Mouse (Mus musculus): ENCODE data around the gene Gamt. TPM values are rescaled to one million over a fixed set of nuclear protein-coding genes. Genes with fewer than 3 reads are reported as not detected.

Gene Gamt
- polyA plus RNA-seq (2015; fragmentation: Nextera tagmentation; extraction: Ambion mirVana): 31.8 and 32.6 TPM in 2 replicates

DNA sequence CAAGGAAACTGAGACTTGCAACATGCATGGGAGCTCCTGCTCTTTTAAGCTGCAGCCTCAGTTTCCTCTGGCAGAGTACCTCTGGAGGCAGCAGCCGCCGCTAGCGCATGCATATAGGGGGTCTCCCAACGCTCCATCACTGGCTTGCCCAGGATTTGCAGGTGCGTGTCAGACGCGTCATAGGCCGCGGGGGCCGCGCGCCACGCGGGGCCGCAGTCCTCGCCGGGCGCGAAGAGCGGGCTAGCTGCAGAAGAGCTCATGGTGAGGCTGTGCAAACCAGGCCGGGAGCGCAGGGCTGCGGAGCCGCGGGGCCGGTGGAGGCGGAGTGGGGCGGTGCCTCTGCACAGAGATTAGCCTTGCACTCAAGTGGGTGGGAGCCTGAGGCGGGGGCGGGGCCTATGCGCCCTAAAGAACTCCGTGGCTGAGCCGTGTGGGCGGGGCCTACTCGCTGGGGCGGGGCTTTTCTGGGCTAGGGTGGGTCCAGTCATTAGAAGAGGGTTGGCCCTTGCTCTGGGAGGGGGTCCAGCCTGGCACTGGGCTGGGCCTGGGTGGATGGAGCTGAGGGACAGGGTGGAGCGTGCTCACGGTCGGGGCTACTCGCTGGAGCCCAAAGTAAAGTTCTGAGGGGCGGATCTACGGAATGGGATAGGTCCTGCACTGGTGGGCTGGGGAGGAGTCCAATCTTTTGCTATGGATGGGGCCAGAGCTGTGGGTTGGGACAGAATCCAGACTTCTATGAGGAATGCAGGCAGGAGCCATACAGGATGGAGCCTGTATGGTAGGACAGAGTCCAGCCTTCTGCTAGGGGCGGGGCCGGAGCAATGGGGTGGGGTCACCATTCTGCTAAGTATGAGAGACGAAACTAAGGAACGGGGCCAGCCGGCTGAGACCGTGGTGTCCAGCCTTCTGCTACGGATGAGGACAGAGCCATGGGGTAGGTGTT lies at the start of gene Gamt, which contains the start of gene Dazap1:
Gene Gamt (minus strand): TSS at position 371 of the 943 bp plus-strand sequence.
Gene Dazap1 (plus strand): TSS at position 845 of the 943 bp plus-strand sequence.
- Histone ChIP-seq H3K9me3 (ENCODE audit: control insufficient read depth, low read length) (no peaks in the 10 kb centered on the region), H3K27me3 (replicated peaks; ENCODE audit: control insufficient read depth, insufficient read depth, low read length) (no peaks in the 10 kb centered on the region), H3K4me3 (ENCODE audit: low read length) (peak within 1 kb of the TSS; percentile 47), H3K4me1 (ENCODE audit: control insufficient read depth, insufficient read depth, low read depth, low read length) (peaks cover 26% of the 10 kb centered on the region), H3K4me2 (ENCODE audit: low read length) (peak within 1 kb of the TSS; percentile 91), H3K9ac (ENCODE audit: low read depth, low read length) (peak within 1 kb of the TSS; percentile 76), H3K27ac (ENCODE audit: low read depth, low read length) (peak within 1 kb of the TSS; percentile 85), H3K36me3 (ENCODE audit: control insufficient read depth, insufficient read depth, low read length) (peaks cover 16% of the 10 kb centered on the region)
- ATAC-seq: peak; percentile 85
- under 1% methylated on average over 49 of the region's 49 CpGs for WGBS

DNA sequence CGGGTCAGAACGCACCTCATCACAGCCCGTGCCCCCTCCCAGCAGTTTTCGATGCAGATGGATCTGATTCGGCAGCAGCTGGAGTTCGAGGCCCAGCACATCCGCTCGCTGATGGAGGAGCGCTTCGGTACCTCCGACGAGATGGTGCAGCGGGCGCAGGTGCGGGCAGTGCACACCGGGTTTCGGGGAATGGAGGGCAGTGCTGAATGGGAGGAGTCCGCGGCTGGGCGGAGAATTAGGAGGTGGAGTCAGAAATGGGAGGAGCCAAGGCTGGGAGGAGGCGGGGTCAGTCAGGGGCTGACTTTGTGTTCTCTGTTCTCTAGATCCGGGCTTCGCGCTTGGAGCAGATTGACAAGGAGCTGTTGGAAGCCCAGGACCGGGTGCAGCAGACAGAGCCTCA lies 44.0 kb upstream of the Gamt start:
- Histone ChIP-seq H3K9me3 (ENCODE audit: control insufficient read depth, low read length) (no peaks in the 10 kb centered on the region), H3K4me2 (ENCODE audit: low read length) (peak overlapping the region; percentile 31), H3K27me3 (replicated peaks; ENCODE audit: control insufficient read depth, insufficient read depth, low read length) (no peaks in the 10 kb centered on the region), H3K36me3 (ENCODE audit: control insufficient read depth, insufficient read depth, low read length) (peaks cover 50% of the 10 kb centered on the region), H3K9ac (ENCODE audit: low read depth, low read length) (peak overlapping the region; percentile 45; the same call in 1 of the 2 replicates), H3K27ac (ENCODE audit: low read depth, low read length) (no peak overlapping the region), H3K4me3 (ENCODE audit: low read length) (no peak overlapping the region), H3K4me1 (ENCODE audit: control insufficient read depth, insufficient read depth, low read depth, low read length) (peaks cover 36% of the 10 kb centered on the region)
- WGBS: 28% methylated on average over 25 of the region's 25 CpGs
- ATAC-seq: no peak

DNA sequence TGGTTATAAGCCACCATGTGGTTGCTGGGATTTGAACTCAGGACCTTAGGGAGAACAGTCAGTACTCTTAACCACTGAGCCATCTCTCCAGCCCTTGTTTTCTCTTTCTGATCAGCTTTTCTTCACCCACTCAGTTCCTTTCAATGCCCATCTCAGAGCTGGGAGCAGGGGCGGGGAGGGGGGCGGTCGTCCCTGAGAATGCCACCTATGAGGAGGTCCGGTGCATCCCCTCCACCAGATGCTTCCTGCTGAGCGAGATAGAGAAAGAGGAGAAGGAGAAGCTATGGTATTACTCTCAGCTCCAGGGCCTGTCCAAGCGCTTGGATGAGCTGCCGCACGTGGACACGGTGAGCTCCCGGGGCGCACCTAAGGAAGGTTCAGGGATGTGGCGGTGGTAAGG lies 43.6 kb upstream of the Gamt start:
- 43% methylated on average over 12 of the region's 12 CpGs for WGBS
- Histone ChIP-seq H3K4me2 (ENCODE audit: low read length) (peak overlapping the region; percentile 31), H3K9me3 (ENCODE audit: control insufficient read depth, low read length) (no peaks in the 10 kb centered on the region), H3K27ac (ENCODE audit: low read depth, low read length) (no peak overlapping the region), H3K27me3 (replicated peaks; ENCODE audit: control insufficient read depth, insufficient read depth, low read length) (no peaks in the 10 kb centered on the region), H3K4me1 (ENCODE audit: control insufficient read depth, insufficient read depth, low read depth, low read length) (peaks cover 36% of the 10 kb centered on the region), H3K36me3 (ENCODE audit: control insufficient read depth, insufficient read depth, low read length) (peaks cover 48% of the 10 kb centered on the region), H3K4me3 (ENCODE audit: low read length) (no peak overlapping the region), H3K9ac (ENCODE audit: low read depth, low read length) (peak overlapping the region; percentile 45; the same call in 1 of the 2 replicates)
- ATAC-seq: no peak

DNA sequence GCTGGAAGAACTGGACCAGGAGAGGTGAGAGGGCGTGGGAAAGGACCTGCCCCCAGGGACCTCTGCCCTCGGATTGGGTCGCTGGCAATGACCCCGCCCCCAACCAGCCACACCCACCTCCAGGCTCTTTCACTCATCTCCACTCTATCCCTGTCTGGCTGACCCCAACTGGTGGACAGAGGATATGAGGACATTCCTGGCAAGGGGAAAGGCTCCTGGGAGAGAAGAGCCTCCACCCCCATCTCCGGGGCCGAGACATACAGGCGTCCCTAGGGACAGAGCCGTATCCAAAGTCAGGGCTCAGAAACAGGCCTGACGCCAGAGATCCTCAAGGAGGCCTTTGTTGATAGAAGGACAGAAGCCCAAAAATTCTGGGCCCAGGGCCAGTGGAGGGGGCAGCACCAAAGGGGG lies 41.7 kb upstream of the Gamt start:
- peak overlapping the region; percentile 98 for H3K27ac ChIP-seq (ENCODE audit: low read depth, low read length)
- H3K9me3 ChIP-seq (ENCODE audit: control insufficient read depth, low read length): no peaks in the 10 kb centered on the region
- peak overlapping the region; percentile 63 for H3K4me3 ChIP-seq (ENCODE audit: low read length)
- 3% methylated on average over 9 of the region's 9 CpGs for WGBS
- peak; percentile 41 for ATAC-seq
- peak overlapping the region; percentile 94 for H3K9ac ChIP-seq (ENCODE audit: low read depth, low read length)
- H3K4me1 ChIP-seq (ENCODE audit: control insufficient read depth, insufficient read depth, low read depth, low read length): peaks cover 48% of the 10 kb centered on the region
- H3K27me3 ChIP-seq (replicated peaks; ENCODE audit: control insufficient read depth, insufficient read depth, low read length): no peaks in the 10 kb centered on the region
- H3K4me2 ChIP-seq (ENCODE audit: low read length): peak overlapping the region; percentile 81
- H3K36me3 ChIP-seq (ENCODE audit: control insufficient read depth, insufficient read depth, low read length): peaks cover 28% of the 10 kb centered on the region

DNA sequence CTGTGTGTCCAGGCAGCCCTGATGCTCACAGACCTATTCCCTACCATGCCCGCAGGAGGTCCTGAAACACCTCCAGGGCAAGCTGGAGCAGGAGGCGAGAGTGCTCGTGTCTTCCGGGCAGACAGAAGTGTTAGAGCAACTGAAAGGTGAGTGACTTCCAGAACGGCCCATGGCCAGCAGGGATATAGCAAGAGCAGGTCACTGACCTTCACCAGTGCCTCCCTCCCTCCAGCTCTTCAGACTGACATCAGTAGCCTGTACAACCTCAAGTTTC lies 41.2 kb upstream of the Gamt start:
- H3K27me3 ChIP-seq (replicated peaks; ENCODE audit: control insufficient read depth, insufficient read depth, low read length): no peaks in the 10 kb centered on the region
- peaks cover 24% of the 10 kb centered on the region for H3K36me3 ChIP-seq (ENCODE audit: control insufficient read depth, insufficient read depth, low read length)
- peak overlapping the region; percentile 63 for H3K4me3 ChIP-seq (ENCODE audit: low read length)
- 46% methylated on average over 5 of the region's 5 CpGs for WGBS
- no peaks in the 10 kb centered on the region for H3K9me3 ChIP-seq (ENCODE audit: control insufficient read depth, low read length)
- peak overlapping the region; percentile 94 for H3K9ac ChIP-seq (ENCODE audit: low read depth, low read length)
- peak overlapping the region; percentile 81 for H3K4me2 ChIP-seq (ENCODE audit: low read length)
- H3K27ac ChIP-seq (ENCODE audit: low read depth, low read length): peak overlapping the region; percentile 98
- no peak for ATAC-seq
- peaks cover 53% of the 10 kb centered on the region for H3K4me1 ChIP-seq (ENCODE audit: control insufficient read depth, insufficient read depth, low read depth, low read length)

DNA sequence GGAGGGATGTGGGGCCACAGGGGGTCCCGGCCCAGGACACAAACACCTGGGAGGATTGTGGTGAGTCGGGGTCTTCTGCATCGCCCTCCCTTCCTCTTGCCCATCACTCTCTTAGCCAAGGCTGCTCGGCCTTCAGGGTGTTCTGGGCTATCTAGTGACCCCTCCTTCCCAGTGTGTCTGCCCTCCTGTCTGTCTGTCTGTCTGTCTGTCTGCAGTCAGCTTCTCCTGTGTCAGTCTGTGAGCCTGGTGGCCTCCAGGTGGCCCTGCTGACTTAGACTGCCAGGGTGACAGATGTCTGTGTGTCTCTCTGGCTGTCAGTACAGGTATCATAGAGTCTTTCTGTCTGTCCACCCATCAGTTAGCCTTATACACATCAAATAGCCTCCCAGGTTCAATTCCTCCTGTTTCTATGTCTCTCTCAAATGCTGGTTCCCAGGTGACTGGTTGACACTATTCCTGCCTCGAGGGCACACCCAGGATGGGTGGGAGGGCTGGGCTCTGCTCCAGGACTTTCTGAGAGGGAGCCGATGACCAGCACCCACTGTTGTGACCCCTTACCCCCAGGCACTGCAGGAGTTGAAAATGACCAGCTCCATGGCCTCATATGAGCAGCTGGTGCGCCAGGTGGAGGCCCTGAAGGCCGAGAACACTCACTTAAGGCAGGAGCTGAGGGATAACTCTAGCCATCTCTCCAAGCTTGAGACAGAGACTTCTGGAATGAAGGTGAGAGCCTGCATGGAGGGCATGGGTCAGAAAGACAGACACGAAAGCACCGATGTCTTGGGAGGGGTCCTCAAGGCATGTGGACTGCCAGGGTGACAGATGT lies 40.7 kb upstream of the Gamt start:
- 48% methylated on average over 10 of the region's 10 CpGs for WGBS
- Histone ChIP-seq H3K4me2 (ENCODE audit: low read length) (peak overlapping the region; percentile 81), H3K27ac (ENCODE audit: low read depth, low read length) (peak overlapping the region; percentile 98), H3K4me3 (ENCODE audit: low read length) (peak overlapping the region; percentile 63), H3K9ac (ENCODE audit: low read depth, low read length) (peak overlapping the region; percentile 94), H3K9me3 (ENCODE audit: control insufficient read depth, low read length) (no peaks in the 10 kb centered on the region), H3K27me3 (replicated peaks; ENCODE audit: control insufficient read depth, insufficient read depth, low read length) (no peaks in the 10 kb centered on the region), H3K36me3 (ENCODE audit: control insufficient read depth, insufficient read depth, low read length) (peaks cover 18% of the 10 kb centered on the region), H3K4me1 (ENCODE audit: control insufficient read depth, insufficient read depth, low read depth, low read length) (peaks cover 58% of the 10 kb centered on the region)
- no peak for ATAC-seq

DNA sequence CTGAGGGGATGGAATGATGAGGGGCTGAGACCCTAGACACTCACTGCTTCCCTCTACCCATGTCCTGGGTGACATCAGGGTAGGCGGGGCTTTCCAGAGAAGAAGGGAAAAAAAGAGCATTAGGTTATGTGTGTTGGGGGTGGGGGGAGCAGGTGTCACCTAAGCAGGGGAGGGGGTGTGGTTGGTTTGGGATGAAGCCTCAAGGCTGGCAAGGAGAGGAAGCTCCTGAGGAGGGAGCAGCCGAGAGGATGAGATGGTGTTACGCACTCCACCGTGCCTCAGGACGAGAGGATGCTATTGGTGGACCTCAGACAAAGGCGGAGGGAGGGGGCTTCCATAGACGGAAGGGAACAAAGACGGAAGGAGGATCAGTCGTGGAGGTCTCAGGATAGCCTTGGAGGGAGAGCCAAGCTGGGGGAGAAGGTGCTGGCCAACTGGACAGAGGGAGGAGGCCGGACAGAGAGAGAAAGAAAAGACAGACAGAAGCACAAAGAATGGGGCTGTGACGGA lies 39.9 kb upstream of the Gamt start:
- Histone ChIP-seq H3K4me1 (ENCODE audit: control insufficient read depth, insufficient read depth, low read depth, low read length) (peaks cover 61% of the 10 kb centered on the region), H3K4me2 (ENCODE audit: low read length) (peak overlapping the region; percentile 81), H3K36me3 (ENCODE audit: control insufficient read depth, insufficient read depth, low read length) (peaks cover 11% of the 10 kb centered on the region), H3K4me3 (ENCODE audit: low read length) (peak overlapping the region; percentile 63), H3K9me3 (ENCODE audit: control insufficient read depth, low read length) (no peaks in the 10 kb centered on the region), H3K27ac (ENCODE audit: low read depth, low read length) (peak overlapping the region; percentile 98), H3K9ac (ENCODE audit: low read depth, low read length) (peak overlapping the region; percentile 94), H3K27me3 (replicated peaks; ENCODE audit: control insufficient read depth, insufficient read depth, low read length) (no peaks in the 10 kb centered on the region)
- WGBS: 11% methylated on average over 11 of the region's 11 CpGs
- peak; percentile 85 for ATAC-seq

DNA sequence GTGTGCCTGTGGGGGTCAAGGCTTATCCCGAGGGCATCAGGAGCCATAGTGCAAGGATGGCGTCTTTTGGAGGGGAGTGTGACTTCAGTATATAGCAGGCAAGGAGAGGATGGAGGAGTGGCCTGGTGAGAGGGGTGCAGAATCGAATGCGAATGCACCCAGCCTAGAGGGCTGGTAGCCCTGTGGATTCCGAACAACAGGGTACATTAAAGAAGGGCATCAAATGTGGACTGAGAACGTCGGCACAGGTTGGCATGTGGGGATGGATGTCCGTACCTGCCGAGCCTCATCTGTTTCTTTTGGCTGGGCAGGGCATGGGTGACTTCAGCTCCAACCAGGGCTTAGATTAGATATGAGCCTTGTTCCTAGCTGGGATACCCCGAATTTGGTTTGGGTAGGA lies 39.0 kb upstream of the Gamt start:
- H3K4me1 ChIP-seq (ENCODE audit: control insufficient read depth, insufficient read depth, low read depth, low read length): peaks cover 66% of the 10 kb centered on the region
- H3K9ac ChIP-seq (ENCODE audit: low read depth, low read length): peak overlapping the region; percentile 94
- no peaks in the 10 kb centered on the region for H3K27me3 ChIP-seq (replicated peaks; ENCODE audit: control insufficient read depth, insufficient read depth, low read length)
- peak overlapping the region; percentile 98 for H3K27ac ChIP-seq (ENCODE audit: low read depth, low read length)
- no peak for ATAC-seq
- H3K4me2 ChIP-seq (ENCODE audit: low read length): peak overlapping the region; percentile 81
- peaks cover 4% of the 10 kb centered on the region; the same call in 1 of the 2 replicates for H3K36me3 ChIP-seq (ENCODE audit: control insufficient read depth, insufficient read depth, low read length)
- peak overlapping the region; percentile 63 for H3K4me3 ChIP-seq (ENCODE audit: low read length)
- no peaks in the 10 kb centered on the region for H3K9me3 ChIP-seq (ENCODE audit: control insufficient read depth, low read length)
- WGBS: 28% methylated on average over 10 of the region's 10 CpGs
